Mouse (Mus musculus) cortical plate, adult 2 months (tissue): ENCODE results near the gene Ankib1.

Experiments
- CTCF ChIP-seq: fragments of 200-500 bp; IDR thresholded peaks from 2 replicates; pipeline ENCODE4 v1.5.1; 2011; ENCODE audit warnings: mild to moderate bottlenecking, control low read depth, low read length; ENCODE audit not compliant: insufficient read depth; ENCODE audit errors: extremely low read depth
- POLR2A ChIP-seq: fragments of 200-500 bp; IDR thresholded peaks from 2 replicates; pipeline ENCODE4 v1.6.1; 2011; ENCODE audit warnings: mild to moderate bottlenecking, low read length, control low read depth; ENCODE audit not compliant: insufficient read depth; ENCODE audit errors: extremely low read depth

DNA sequence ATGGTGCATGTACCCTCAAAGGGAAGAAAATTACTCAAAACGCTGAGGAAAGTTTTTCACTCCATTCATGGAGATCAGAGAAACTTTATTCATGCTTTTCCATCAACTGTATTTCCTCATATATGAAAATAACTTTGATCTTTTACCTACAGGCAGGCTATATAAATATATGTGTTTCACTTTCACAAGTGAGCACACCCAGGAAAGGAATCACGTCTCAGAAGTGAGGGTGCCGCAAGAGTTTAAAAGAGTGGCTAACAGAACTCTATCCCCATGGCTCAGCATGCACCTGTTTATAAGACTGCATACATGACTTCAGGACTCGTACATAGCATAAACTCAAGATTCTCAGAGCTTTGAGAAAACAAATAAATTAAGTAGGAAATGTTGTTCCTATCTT, 1.8 kb downstream of the Ankib1 start:
- TF ChIP-seq CTCF (no peak), POLR2A (no peak)
